Mouse (Mus musculus) megakaryocyte, embryonic 14.5 days (primary cell): ENCODE measurements around the gene Nt5dc2.

Source experiments
- FLI1 ChIP-seq: IDR thresholded peaks from 2 replicates; pipeline ENCODE4 v1.6.1; 2012; ENCODE audit warnings: low read length, inconsistent platforms, mixed read lengths
- GATA1 ChIP-seq: IDR thresholded peaks from 3 replicates; pipeline ENCODE4 v1.6.1; 2012; ENCODE audit warnings: mixed read lengths, low read length, inconsistent platforms, borderline replicate concordance

GRCm38 (mm10) chr14:31134015-31135000, 3.5 kb downstream of the Nt5dc2 start:
- TF ChIP-seq GATA1 = no peak
- no peak for TF ChIP-seq FLI1
